Mouse (Mus musculus) thymus, postnatal 4 days (tissue): ENCODE data around the gene Clrn2.

Source experiments
- DNase-seq: peaks from one replicate; pipeline ENCODE4 v3.0.0; 2021

Clrn2 gene

DNA sequence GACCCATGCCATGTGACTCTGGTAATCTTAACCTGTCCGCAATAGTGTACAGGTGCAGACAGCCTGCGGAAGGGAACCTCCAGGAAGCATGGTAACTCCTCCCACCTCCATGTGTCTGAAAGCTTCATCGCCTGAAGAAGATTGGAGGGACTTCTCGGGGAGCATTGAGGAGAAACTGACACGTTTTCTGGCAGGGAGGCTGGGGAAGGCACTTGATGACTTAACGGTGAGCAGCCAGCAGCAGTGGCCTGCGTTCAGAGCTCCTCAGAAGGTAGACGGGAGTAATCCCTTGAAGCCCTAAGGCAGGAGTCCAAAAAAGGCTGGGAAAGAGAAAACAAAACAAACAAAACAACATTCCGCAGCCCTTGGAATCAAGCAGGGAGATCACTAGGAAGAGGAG is 905 bp downstream of the Clrn2 start:
- DNase-seq = no peak

GRCm38 (mm10) chr5:45472880-45473450 is 19.4 kb downstream of the Clrn2 start:
- DNase-seq = no peak

- no peak for DNase-seq
These were observed 20.0 kb downstream of the Clrn2 start for GRCm38 (mm10) chr5:45473521-45473920.

DNA sequence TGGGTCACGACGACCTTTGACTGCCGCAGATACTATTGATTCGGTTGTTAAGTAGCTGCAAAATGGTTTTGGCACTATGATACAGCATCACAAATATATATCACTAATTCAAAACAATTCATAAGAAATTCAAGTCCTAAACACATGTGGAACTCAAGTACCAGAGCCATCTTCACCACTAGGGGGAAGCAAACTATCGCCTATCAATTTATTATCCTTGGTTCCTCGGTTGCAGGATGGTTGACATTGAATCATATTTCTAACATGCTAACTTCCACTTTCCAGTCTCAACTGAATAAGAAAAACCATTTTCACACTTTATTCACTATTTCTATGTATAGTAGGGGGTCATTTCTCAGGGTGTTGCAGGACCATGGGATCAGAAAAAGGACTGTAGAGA is 20.7 kb downstream of the Clrn2 start:
- peak; percentile 28 for DNase-seq

GRCm38 (mm10) chr5:45474758-45475157 is 21.2 kb downstream of the Clrn2 start:
- no peak for DNase-seq

DNA sequence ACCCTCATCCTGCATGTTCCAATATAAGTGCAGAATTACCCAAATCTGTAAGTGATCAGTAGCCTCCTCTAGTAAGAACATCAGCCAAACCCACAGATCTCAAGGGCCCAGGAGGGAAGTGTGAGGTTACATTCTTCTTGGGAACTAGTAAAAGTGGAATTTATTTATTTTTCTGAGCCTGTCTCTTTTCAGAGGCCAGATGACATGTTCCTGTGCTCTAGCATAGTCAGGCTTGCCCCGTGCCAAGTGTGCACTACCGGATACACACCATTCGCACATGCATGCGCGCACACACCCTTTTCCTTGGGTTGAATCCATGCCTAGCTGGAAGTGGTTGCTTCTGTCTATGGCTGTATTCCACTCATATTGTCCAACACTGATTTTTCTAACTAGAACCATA is 22.2 kb downstream of the Clrn2 start:
- no peak for DNase-seq

DNA sequence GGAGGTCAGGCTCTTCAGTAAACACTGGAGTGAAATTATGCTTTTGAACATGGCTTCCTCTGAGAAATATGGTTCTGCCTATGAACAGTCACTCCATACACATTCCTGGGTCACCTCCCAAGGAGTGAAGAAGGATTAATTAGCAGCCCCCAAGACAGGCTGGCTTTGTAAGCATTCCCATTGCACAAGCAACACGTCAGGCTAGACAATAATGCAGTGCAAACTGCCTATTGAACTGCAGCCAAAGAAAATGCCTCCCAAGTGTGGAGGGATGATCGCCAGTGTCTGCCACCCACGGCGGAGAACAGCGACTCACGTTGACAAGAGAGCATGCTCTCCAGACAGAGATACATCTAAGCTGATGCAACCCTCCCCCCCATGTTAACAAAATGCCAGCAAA is 22.7 kb downstream of the Clrn2 start:
- no peak for DNase-seq

- no peak for DNase-seq
These were observed 24.1 kb downstream of the Clrn2 start for GRCm38 (mm10) chr5:45477601-45478000.

DNA sequence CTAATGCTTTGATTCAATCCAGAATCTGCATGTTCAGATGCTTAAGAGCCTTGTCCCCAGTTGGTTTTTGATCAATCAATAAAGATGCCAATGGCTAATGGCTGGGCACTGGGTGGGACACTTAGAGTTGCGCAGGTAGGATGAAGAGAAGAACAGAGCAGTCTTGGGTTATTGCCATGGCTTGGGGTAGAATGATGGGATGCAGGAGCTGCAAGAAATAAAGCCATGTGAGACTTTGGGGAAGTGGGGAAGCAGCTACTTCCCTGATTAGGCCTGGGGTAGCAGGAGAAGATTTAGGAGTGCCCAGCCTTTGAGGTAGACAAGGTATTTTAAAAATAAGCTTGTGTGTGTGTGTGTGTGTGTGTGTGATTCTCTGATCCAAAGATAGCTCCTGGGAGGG is 26.5 kb downstream of the Clrn2 start:
- DNase-seq = no peak

GRCm38 (mm10) chr5:45481125-45481524 is 27.6 kb downstream of the Clrn2 start:
- DNase-seq = no peak

- DNase-seq = no peak
These were observed 29.1 kb downstream of the Clrn2 start for GRCm38 (mm10) chr5:45482607-45483006.

DNA sequence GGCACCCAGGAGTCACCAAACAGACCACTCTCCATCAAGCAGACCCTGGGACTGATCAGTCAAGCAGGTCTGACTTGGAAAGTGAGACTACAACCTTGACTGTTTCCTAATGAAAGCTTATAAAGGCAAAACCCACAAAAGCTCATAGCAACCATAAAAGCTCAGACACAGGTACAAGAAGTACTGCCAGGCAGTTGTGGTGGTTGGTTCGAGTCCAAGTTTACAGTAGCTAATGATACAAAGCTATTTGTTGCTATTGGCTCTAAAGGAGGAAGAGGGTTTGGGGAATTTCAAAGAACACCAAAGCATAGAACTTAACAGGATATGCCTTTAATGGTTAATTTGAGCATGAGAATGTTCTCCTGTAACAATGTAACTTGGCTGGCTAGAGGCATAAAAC is 30.1 kb downstream of the Clrn2 start:
- no peak for DNase-seq

- no peak for DNase-seq
These were observed 38.2 kb downstream of the Clrn2 start for GRCm38 (mm10) chr5:45491776-45492175.

DNA sequence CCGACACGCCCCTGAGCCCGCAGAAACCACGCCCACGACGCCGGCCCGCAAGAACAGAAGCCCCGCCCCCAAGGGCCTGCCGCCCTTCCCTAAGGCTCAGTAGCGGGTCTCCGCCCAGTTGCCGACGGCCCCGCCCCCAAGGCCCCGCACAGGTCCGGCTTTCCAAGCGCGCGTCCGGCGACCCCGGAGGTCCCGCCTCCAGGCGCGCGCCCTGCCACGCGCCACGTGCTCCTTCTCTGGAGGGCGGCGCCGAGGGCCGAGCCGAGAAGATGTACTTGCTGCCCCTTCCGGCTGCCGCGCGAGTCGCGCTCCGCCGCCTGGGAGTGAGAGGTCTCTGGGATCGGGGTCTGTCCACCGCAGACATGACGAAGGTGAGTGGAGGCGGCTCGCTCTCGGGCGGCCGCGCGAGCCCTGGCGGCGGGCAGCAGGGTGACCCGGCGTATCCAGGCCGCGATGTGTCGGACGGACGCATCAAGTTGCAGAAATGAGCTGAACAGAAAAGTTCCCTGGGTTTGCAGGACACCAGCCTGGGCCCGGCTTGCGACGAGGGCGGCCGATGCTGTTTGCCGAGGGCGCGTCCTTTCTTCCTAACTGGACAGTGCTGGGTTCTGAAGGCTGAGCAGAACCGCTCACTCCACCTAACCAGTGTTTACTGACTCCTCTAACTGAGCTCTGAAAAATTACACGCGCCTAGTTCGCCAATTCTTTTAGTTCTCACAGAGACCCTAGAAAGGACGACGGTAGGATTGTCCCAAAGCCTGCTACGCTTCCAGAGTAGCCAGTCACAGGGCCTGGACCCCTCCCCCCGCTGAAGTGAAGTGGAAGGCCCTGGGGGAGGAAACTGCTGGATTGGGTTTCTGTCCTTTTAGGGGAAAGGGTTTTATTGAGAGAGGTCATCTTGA is 39.9 kb downstream of the Clrn2 start, which contains the start of gene Lap3:
TSS of gene Lap3 (plus strand) at position 184 of the 902 bp plus-strand sequence.
- DNase-seq = peak; percentile 100

DNA sequence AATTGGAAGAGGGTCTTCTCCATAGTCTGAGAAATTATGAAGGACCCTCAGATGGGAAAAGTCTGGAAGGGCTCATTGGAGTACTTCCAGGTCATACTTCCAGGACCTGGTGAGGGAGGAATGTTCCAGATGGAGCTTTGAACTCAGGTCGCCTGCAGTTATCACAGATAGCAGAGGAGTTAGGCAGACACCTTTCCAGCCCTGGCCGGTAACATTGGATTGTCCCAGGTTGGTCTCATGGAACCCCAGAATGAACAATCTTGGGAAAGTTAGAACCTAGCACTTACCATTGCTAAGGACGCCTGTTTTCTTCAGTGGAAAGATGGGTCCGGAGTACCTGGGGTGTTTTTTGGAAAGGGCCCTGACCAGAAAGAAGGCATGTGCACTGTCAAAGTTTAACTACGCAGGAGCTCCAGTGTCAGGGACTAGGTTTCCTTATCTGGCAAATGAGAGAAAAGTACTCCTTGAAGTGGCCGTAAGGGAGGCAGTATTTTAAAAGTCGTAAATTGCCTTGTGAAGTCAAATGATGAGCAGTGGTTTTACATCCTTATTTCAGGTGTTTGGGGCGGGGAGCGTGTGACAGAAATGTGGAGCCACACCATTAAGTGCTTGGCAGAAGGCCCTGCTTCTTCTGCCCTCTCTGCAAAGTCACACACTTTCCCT is 40.7 kb downstream of the Clrn2 start:
- no peak for DNase-seq

DNA sequence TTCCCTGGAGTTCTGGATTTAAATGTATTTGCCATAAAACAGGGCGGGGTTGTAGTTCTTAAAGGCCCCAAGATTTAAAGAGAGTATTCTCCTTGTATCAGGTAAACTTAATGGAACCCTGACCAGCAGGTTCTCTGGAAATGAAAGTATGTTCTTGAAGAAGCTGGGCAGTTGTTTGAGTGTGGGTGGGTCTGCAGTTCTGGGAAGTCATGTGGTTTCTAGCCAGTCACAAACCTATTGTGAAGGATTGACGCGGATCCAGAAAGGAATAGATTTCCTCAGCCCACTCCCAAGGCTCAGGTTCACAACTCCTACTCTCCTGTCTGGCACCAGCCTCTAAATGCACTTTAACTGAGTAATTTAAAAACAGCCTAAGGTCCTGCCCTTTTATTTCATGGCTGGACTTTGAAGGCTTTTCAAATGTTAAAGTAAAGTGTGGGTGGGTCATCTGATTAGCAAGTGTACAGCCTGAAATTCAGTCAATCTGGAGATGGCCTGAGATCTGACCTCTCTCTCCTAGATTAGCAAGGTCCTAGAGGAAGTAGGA is 42.0 kb downstream of the Clrn2 start:
- no peak for DNase-seq

DNA sequence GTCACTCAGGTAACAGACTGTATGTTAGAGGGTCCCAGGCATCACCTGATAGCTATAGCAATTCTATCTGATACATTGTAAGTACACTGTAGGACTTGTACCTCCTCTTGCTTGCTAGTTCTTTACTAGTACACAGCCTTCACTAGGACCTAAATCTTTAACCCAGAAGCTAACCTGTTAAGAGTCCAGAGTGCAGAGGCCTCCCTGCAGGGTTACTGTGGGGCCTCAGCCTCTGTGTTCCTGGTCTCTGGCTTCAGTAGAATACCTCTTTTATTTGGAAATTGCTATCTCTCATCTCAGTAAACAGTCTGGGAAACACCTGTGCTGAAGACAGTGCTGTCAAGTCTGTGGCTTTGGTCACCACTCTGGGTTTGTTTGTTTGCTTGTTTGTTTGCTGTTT is 42.5 kb downstream of the Clrn2 start:
- no peak for DNase-seq

DNA sequence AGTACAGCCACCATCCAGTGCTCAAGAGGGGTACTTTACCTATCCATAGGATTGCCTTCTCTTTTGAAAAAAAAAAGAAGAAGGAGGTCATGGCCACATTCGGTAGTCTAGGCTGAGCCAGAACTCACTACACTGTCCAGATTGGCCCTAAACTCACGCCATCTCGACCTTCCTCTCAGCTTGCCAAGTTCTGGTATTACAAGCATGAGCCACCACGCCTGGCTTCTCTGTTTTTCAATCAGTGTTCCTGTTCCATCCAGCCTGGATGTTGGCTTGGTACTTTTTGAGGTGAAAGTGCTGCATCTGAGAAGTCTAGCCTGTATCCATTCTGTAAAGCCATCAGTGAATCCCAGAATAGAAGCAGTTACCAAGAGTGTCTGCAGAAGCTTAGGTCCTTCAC is 42.9 kb downstream of the Clrn2 start:
- no peak for DNase-seq

GRCm38 (mm10) chr5:45496930-45497550 is 43.5 kb downstream of the Clrn2 start:
- no peak for DNase-seq

DNA sequence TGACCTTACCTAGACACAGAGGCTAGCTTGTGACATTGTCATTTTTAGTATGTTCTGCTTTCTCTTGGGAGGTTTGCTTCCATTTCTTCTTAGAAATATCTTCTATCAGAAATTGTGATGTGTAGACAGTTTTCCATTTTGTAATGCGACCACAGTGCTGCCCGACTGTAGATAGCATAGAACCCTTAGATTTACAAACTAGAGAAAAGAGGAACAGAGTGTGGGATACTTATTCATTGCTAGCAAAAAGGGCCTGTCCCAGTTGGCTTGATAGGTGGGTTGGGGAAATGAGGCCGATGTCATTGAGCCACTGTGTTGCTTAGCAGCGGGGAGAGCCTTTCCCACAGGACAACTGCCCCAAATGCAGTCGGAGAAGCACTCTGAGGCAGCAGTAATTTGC is 44.0 kb downstream of the Clrn2 start:
- DNase-seq = no peak

DNA sequence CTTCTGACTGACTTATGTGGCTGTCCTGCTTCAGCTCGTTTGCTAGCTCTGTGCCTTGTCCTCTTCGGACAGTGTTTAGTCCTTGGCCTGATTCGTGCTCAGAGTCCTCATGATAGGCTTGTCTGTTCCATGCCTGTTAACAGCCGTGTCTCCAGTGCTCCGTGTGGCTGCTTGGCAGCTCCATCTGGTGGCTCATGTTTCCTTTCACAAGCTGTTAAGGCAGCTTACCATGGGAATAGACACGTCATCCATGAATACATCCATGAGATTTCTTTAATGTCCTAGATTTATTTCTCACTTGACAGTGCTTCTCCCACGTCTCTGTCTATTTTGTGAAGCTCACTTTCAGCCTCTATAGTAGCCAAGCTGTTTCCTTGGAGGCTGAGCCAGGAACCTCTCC is 56.5 kb downstream of the Clrn2 start:
- no peak for DNase-seq

GRCm38 (mm10) chr5:45512908-45513307 is 59.4 kb downstream of the Clrn2 start:
- no peak for DNase-seq

DNA sequence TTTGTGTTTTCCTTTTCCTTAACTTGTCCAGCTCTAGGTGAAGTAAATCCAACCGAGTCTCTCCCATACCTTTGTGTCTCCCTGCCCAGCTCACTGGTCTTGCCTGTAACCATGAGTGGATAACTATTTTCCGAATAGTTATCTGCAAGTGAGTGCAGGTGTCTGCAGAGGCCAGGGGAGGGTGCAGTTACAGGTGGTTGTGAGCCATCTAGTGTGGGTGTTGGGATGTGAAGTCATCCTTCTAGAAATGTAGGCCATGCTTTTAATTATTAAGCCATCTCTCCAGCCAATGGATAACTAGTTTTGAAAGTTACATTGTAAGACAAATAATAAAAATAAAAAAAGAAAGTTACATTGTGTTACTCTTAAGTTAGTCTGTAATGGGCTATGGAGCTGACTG is 60.0 kb downstream of the Clrn2 start:
- DNase-seq = no peak
